Mouse (Mus musculus): Measurements from ENCODE around the gene Hacd4.

- no peak for TF ChIP-seq CTCF (IDR thresholded peaks at IDR 0.05; ENCODE audit: low read depth, low read length)
- no peak for TF ChIP-seq POLR2A (IDR thresholded peaks at IDR 0.05; ENCODE audit: borderline replicate concordance, low read depth, low read length)
Measured at GRCm38 (mm10) chr4:88419378-88419777, 19.4 kb downstream of the Hacd4 start.

Data from bone marrow macrophage, adult 2 months (primary cell).